Mouse (Mus musculus): ENCODE measurements at regions not wholly inside any gene's neighbourhood (a gene's known extent, or its start where the extent isn't known, plus 50 kb on each side); places are given as distances from the start of the nearest gene placed in this dataset.

DNA sequence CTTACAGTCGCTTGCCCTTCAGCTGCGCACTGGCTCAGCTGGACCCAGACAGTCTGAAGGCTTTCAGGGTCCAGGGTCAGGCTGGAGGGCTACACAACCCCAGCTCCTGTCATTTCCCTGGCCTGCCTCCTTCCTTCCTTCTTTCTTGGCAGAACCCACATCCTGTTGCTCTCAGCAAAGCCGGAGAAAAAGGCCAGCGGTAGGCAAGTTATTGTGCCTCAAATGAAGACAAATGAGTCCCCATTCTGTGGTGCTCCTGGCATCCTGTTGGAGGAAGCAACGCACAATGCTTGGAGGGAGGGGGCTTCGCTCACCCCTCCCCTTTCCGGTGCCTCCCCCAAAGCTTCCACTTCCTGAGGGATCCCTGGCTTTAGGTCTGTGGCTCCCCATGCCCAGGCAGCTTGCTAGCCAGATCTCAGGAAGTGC is 203.4 kb upstream of the Fggy start:
- H3K27ac ChIP-seq = peak overlapping the region; percentile 74
- H3K27me3 ChIP-seq = no peaks in the 10 kb centered on the region
- H3K9ac ChIP-seq = no peak overlapping the region
- no peak overlapping the region for H3K4me3 ChIP-seq (replicated peaks)
- ATAC-seq (replicated peaks; ENCODE audit: low FRiP score) = peak; percentile 82
- no peaks in the 10 kb centered on the region for H3K36me3 ChIP-seq
- H3K4me2 ChIP-seq = no peak overlapping the region
- 31% methylated on average over 7 of the region's 7 CpGs for whole genome bisulfite sequencing
- peaks cover 10% of the 10 kb centered on the region; the same call in 1 of the 2 replicates for H3K4me1 ChIP-seq
- H3K9me3 ChIP-seq (replicated peaks) = no peaks in the 10 kb centered on the region

DNA sequence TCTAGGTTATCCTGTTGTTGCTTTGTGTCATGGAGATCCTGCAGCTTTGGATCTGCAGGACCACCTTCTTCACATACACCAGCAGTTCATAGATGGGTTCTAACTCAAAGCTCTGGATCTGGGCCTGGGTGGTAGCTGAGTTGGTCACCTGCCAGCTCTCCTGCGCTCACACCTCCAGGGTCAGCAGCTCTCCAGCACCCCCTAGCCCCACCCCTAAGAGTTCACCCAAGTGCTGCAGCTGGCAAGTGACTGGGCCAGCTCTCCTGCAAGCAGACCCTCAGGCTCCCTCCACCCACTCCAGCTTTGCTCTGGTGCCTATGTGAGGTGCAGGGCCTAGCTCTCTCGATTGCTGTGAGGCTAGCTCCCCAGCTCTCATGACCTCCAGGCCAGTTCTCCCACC is 198.6 kb upstream of the Fggy start:
- ATAC-seq (replicated peaks; ENCODE audit: low FRiP score) = no peak
- Histone ChIP-seq H3K27ac (no peak overlapping the region), H3K9ac (no peak overlapping the region), H3K9me3 (replicated peaks) (no peaks in the 10 kb centered on the region), H3K4me3 (replicated peaks) (no peak overlapping the region), H3K4me1 (peaks cover 6% of the 10 kb centered on the region; the same call in 1 of the 2 replicates), H3K36me3 (no peaks in the 10 kb centered on the region), H3K4me2 (no peak overlapping the region), H3K27me3 (no peaks in the 10 kb centered on the region)
- WGBS = 67% methylated on average over 2 of the region's 2 CpGs

DNA sequence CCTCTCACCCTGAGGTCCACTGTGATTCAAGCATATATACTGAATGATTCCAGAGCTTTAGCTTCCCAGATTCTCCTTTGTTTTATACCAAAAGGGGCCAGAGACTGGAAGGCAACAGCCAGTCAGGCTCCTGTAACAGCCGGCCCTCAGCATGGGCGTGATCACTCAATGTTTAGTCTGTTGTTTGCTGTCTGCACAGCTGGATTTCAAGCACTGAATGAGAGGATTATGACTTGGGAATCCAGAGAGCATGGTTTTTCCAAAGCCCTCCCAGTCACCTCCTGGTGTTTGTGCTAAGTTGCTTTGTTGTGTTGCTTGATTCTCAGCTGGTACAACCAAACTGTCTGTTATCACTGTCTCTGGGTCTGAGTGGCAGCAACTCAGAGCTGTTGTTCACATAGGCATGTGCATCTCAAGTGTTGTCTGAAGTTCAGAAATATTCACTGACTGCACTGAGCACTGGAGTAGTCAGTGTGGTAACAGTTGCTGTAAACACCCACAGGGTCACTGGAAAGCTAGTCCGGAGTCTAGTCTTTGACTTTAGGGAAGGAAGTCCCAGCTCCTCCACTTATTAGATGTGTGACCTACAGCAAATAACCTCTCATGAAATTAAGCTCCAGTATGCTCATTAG is 196.9 kb upstream of the Fggy start:
- ATAC-seq (replicated peaks; ENCODE audit: low FRiP score) = no peak
- Histone ChIP-seq H3K4me1 (no peaks in the 10 kb centered on the region), H3K27ac (no peak overlapping the region), H3K4me2 (no peak overlapping the region), H3K27me3 (no peaks in the 10 kb centered on the region), H3K9me3 (replicated peaks) (no peaks in the 10 kb centered on the region), H3K36me3 (no peaks in the 10 kb centered on the region), H3K4me3 (replicated peaks) (no peak overlapping the region), H3K9ac (no peak overlapping the region)
- 73% methylated on average over 3 of the region's 3 CpGs for WGBS

DNA sequence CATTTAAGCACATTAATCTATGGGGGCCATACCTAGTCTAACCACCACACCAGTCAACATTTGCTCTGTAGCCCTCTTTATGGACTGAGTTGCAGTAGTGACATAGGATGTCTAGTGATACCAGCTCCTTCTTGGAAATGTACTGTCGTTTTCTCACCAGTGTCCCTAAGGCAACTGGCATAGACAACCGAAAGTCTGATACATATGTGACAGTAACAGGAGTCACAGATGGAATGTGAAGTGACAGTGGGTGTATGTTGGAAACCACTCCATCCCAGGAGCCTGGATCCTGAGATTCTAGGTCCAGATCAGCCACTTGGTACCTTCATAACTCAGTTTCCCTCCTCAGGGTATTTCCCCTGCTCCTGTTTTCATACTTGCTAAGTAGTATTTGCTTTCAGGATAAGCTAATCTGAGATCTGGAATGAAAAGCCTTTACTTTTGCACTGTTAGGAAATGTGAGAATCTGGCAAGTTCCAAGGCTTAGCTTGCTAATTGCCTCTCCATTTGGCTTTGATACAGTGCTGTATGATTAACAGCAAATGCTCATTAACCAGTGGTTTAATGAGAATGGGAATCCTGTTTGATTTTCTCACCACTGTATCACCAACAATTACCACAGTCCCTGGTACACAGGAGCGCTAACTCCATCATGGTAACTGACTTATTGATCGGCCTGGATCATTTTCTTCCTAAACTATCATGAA is 192.8 kb upstream of the Fggy start:
- Histone ChIP-seq H3K36me3 (no peaks in the 10 kb centered on the region), H3K4me2 (no peak overlapping the region), H3K9me3 (replicated peaks) (no peaks in the 10 kb centered on the region), H3K4me1 (no peaks in the 10 kb centered on the region), H3K27ac (no peak overlapping the region), H3K27me3 (no peaks in the 10 kb centered on the region), H3K4me3 (replicated peaks) (no peak overlapping the region), H3K9ac (no peak overlapping the region)
- no peak for ATAC-seq (replicated peaks; ENCODE audit: low FRiP score)
- WGBS = 93% methylated on average over 4 of the region's 4 CpGs

DNA sequence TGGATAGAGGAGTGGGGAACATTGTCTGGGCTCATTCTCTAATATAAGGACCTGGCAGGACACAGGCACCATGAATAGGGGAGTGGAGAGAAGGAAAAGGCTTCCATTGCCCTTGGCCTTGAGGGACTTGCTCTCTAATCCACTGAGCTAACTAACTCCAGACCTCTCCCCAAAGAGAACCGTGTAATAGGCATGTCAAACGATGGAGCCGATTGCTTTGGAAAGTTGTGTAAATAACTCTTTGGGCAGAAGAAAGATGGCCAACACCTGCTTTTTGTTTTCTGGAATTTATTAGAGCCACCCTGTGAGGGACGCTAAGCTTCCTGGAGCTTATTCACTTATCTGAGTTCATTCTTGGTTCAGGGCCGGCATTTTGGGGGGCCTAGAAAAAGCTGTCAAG is 180.9 kb upstream of the Fggy start:
- no peak for ATAC-seq (replicated peaks; ENCODE audit: low FRiP score)
- H3K9me3 ChIP-seq (replicated peaks) = no peaks in the 10 kb centered on the region
- peaks cover 9% of the 10 kb centered on the region; the same call in 1 of the 2 replicates for H3K4me1 ChIP-seq
- H3K27me3 ChIP-seq = no peaks in the 10 kb centered on the region
- H3K27ac ChIP-seq = peak overlapping the region; percentile 42; the same call in 1 of the 2 replicates
- no peaks in the 10 kb centered on the region for H3K36me3 ChIP-seq
- H3K4me3 ChIP-seq (replicated peaks) = no peak overlapping the region
- H3K9ac ChIP-seq = no peak overlapping the region
- H3K4me2 ChIP-seq = no peak overlapping the region
- WGBS = 59% methylated on average over 5 of the region's 5 CpGs

- Histone ChIP-seq H3K4me2 (0 out of 2 replicates have a peak overlapping the region, but pooled peaks have one; percentile 0), H3K27me3 (no peaks in the 10 kb centered on the region), H3K27ac (peak overlapping the region; percentile 42), H3K36me3 (no peaks in the 10 kb centered on the region), H3K9ac (no peak overlapping the region), H3K4me3 (replicated peaks) (no peak overlapping the region), H3K9me3 (replicated peaks) (no peaks in the 10 kb centered on the region), H3K4me1 (peaks cover 9% of the 10 kb centered on the region; the same call in 1 of the 2 replicates)
- ATAC-seq (replicated peaks; ENCODE audit: low FRiP score) = 0 out of 2 replicates have a peak, but pooled peaks have one; percentile 40
- 50% methylated on average over 9 of the region's 9 CpGs for WGBS
Measured at GRCm38 (mm10) chr4:95377222-95378134, 179.8 kb upstream of the Fggy start.

- Histone ChIP-seq H3K4me2 (no peak overlapping the region), H3K4me3 (replicated peaks) (no peak overlapping the region), H3K27me3 (no peaks in the 10 kb centered on the region), H3K36me3 (no peaks in the 10 kb centered on the region), H3K9me3 (replicated peaks) (no peaks in the 10 kb centered on the region), H3K27ac (no peak overlapping the region), H3K4me1 (peaks cover 9% of the 10 kb centered on the region; the same call in 1 of the 2 replicates), H3K9ac (no peak overlapping the region)
- ATAC-seq (replicated peaks; ENCODE audit: low FRiP score) = no peak
- WGBS = 91% methylated on average over 3 of the region's 3 CpGs
Measured at GRCm38 (mm10) chr4:95378645-95379044, 178.7 kb upstream of the Fggy start.

- ATAC-seq (replicated peaks; ENCODE audit: low FRiP score) = no peak
- H3K36me3 ChIP-seq = no peaks in the 10 kb centered on the region
- 78% methylated on average over 8 of the region's 8 CpGs for WGBS
- no peak overlapping the region for H3K4me3 ChIP-seq (replicated peaks)
- H3K4me1 ChIP-seq = peaks cover 7% of the 10 kb centered on the region
- H3K9ac ChIP-seq = no peak overlapping the region
- H3K27ac ChIP-seq = no peak overlapping the region
- H3K27me3 ChIP-seq = no peaks in the 10 kb centered on the region
- H3K4me2 ChIP-seq = no peak overlapping the region
- no peaks in the 10 kb centered on the region for H3K9me3 ChIP-seq (replicated peaks)
Measured at GRCm38 (mm10) chr4:95383216-95383892, 174.0 kb upstream of the Fggy start.

DNA sequence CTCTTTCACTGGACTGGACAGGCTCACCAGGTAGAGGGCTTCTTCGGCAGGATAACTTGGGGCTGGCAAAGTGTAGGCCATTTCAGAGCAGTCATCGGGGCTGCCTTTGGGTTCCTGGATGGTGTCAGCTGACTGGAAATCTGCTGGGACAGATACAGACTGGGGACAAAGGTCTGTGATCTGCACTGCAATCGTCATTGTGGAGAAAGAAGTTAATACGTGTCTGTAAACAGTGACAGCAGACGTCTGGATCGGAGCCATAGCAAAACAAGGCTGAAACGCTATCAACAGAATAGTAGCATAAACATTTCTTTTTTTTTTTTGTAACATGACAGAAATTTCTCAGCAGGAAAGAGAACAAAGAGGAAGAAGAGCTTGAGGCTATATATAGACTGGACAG is 171.8 kb upstream of the Fggy start:
- Histone ChIP-seq H3K36me3 (no peaks in the 10 kb centered on the region), H3K9me3 (replicated peaks) (no peaks in the 10 kb centered on the region), H3K4me3 (replicated peaks) (no peak overlapping the region), H3K27me3 (no peaks in the 10 kb centered on the region), H3K4me1 (peaks cover 14% of the 10 kb centered on the region), H3K9ac (no peak overlapping the region), H3K4me2 (no peak overlapping the region), H3K27ac (no peak overlapping the region)
- 0 out of 2 replicates have a peak, but pooled peaks have one; percentile 22 for ATAC-seq (replicated peaks; ENCODE audit: low FRiP score)
- WGBS = 48% methylated on average over 7 of the region's 7 CpGs

- 41% methylated on average over 2 of the region's 2 CpGs for WGBS
- Histone ChIP-seq H3K9ac (no peak overlapping the region), H3K4me3 (replicated peaks) (no peak overlapping the region), H3K9me3 (replicated peaks) (no peaks in the 10 kb centered on the region), H3K27ac (no peak overlapping the region), H3K4me1 (peaks cover 14% of the 10 kb centered on the region), H3K4me2 (no peak overlapping the region), H3K36me3 (no peaks in the 10 kb centered on the region), H3K27me3 (no peaks in the 10 kb centered on the region)
- no peak for ATAC-seq (replicated peaks; ENCODE audit: low FRiP score)
Measured at GRCm38 (mm10) chr4:95386021-95386420, 171.3 kb upstream of the Fggy start.

GRCm38 (mm10) chr4:95388556-95388955 is 168.8 kb upstream of the Fggy start:
- H3K4me2 ChIP-seq = no peak overlapping the region
- peaks cover 14% of the 10 kb centered on the region for H3K4me1 ChIP-seq
- ATAC-seq (replicated peaks; ENCODE audit: low FRiP score) = no peak
- H3K27me3 ChIP-seq = no peaks in the 10 kb centered on the region
- 66% methylated on average over 3 of the region's 3 CpGs for WGBS
- H3K36me3 ChIP-seq = no peaks in the 10 kb centered on the region
- H3K9me3 ChIP-seq (replicated peaks) = no peaks in the 10 kb centered on the region
- H3K4me3 ChIP-seq (replicated peaks) = no peak overlapping the region
- 0 out of 2 replicates have a peak overlapping the region, but pooled peaks have one; percentile 28 for H3K27ac ChIP-seq
- no peak overlapping the region for H3K9ac ChIP-seq
